Mouse (Mus musculus) heart, embryonic 11.5 days (tissue): ENCODE data around the gene Fyn. TPM values are rescaled to one million over a fixed set of nuclear protein-coding genes. Genes with fewer than 3 reads are reported as not detected.
A peak's percentile ranks its signal among the peaks of the same experiment; 100 is the strongest.

Experiments
- ATAC-seq: fragments of 200-750 bp; cut with Nextera tagmentation; replicated peaks from 2 replicates; pipeline ENCODE4 v1.8.0; 2017; ENCODE audit warnings: moderate library complexity; ENCODE audit not compliant: insufficient number of reproducible peaks, low FRiP score, low TSS enrichment
- H3K27ac ChIP-seq: fragments of 300-500 bp; sonication (generic); 2 replicates; pipeline ENCODE4 v1.5.1; 2014; ENCODE audit warnings: mild to moderate bottlenecking, low read depth, low read length
- H3K27me3 ChIP-seq: fragments of 300-500 bp; sonication (generic); 2 replicates; pipeline ENCODE4 v1.6.1; 2014; ENCODE audit warnings: mild to moderate bottlenecking, low read length, mixed read lengths; ENCODE audit not compliant: control insufficient read depth, insufficient read depth
- H3K36me3 ChIP-seq: fragments of 300-500 bp; sonication (generic); 2 replicates; pipeline ENCODE4 v1.6.1; 2014; ENCODE audit warnings: mild to moderate bottlenecking, low read length, moderate library complexity, mixed read lengths; ENCODE audit not compliant: control insufficient read depth, insufficient read depth
- H3K4me1 ChIP-seq: fragments of 300-500 bp; sonication (generic); 2 replicates; pipeline ENCODE4 v1.6.1; 2014; ENCODE audit warnings: low read length; ENCODE audit not compliant: control insufficient read depth, insufficient read depth
- H3K4me2 ChIP-seq: fragments of 300-500 bp; sonication (generic); 2 replicates; pipeline ENCODE4 v1.6.1; 2014; ENCODE audit warnings: mild to moderate bottlenecking, moderate library complexity
- H3K4me3 ChIP-seq: fragments of 300-500 bp; sonication (generic); 2 replicates; pipeline ENCODE4 v1.5.1; 2014; ENCODE audit warnings: low read depth, low read length
- H3K9ac ChIP-seq: fragments of 300-500 bp; sonication (generic); 2 replicates; pipeline ENCODE4 v1.6.1; 2014; ENCODE audit warnings: mild to moderate bottlenecking, low read depth, low read length, moderate library complexity
- H3K9me3 ChIP-seq: fragments of 300-500 bp; sonication (generic); replicated peaks from 2 replicates; pipeline ENCODE4 v1.6.1; 2016; ENCODE audit warnings: low read length; ENCODE audit not compliant: control insufficient read depth
- WGBS: fragments of 180-500 bp; shearing (Covaris S2); extraction: QIAGEN DNeasy Blood & Tissue Kit; methylation state at CpG from one replicate; pipeline ENCODE4 v1.1.7; 2014; ENCODE audit not compliant: insufficient replicate concordance; 5-methylcytosine and 5-hydroxymethylcytosine counted together
- polyA plus RNA-seq: library from polyadenylated mRNA; unstranded; fragments of >200 nt; fragmentation: Nextera tagmentation; extraction: Ambion mirVana; gene quantifications from 2 replicates; pipeline ENCODE4 v1.2.1, GENCODE M21; 2014

Fyn gene
- polyA plus RNA-seq, 1 experiment from 2014 or later, result 17.2 TPM

DNA sequence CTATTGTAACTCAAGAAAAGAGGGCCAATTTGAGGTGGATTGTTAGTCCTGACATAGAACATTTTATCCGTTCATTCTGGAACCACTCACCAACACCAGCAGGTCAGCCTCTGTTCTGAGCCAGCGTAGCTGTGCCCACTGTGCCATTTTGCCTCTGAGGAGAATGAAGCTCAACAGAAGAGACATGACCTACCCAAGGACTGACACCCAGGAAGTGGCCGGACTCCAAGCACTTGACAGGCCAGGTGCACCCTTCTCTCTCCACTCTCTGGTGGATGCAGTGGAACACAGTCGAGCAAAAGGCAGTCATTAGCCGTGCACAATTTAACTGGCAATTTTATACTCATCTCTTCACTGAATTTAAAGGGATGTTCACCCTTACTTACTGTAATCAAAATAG is 31.5 kb downstream of the Fyn start:
- H3K9ac ChIP-seq, result no peak overlapping the region
- H3K27me3 ChIP-seq, result no peaks in the 10 kb centered on the region
- WGBS, result 93% methylated on average over 5 of the region's 5 CpGs
- no peak for ATAC-seq
- H3K36me3 ChIP-seq, result no peaks in the 10 kb centered on the region; the same call in 1 of the 2 replicates
- H3K9me3 ChIP-seq, result no peaks in the 10 kb centered on the region
- H3K4me2 ChIP-seq, result no peak overlapping the region
- H3K4me3 ChIP-seq, result no peak overlapping the region
- no peak overlapping the region for H3K27ac ChIP-seq
- peaks cover 4% of the 10 kb centered on the region; the same call in 1 of the 2 replicates for H3K4me1 ChIP-seq

DNA sequence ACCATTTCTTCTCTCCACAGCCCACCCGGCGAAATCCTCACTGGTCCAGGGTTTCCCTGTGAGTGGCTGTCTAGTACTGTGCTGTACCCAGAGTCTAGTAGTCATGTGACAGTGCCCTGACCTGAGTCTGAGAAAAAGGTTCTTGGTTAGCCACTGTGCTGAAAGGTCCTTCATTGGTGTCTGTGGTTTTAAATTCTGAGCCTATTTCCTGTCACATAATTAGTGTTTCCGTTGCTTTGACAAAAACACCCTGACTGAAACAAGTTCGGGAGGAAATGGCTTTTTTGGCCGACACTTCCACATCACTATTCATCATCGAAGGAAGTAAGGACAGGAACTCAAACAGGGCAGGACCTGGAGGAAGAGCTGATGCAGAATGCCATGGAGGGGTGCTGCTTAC is 33.8 kb downstream of the Fyn start:
- H3K9me3 ChIP-seq, result no peaks in the 10 kb centered on the region
- H3K27me3 ChIP-seq, result no peaks in the 10 kb centered on the region
- H3K9ac ChIP-seq, result no peak overlapping the region
- 77% methylated on average over 6 of the region's 6 CpGs for WGBS
- no peak overlapping the region for H3K4me2 ChIP-seq
- H3K36me3 ChIP-seq, result no peaks in the 10 kb centered on the region
- no peak overlapping the region for H3K27ac ChIP-seq
- peaks cover 23% of the 10 kb centered on the region for H3K4me1 ChIP-seq
- H3K4me3 ChIP-seq, result no peak overlapping the region
- ATAC-seq, result no peak

DNA sequence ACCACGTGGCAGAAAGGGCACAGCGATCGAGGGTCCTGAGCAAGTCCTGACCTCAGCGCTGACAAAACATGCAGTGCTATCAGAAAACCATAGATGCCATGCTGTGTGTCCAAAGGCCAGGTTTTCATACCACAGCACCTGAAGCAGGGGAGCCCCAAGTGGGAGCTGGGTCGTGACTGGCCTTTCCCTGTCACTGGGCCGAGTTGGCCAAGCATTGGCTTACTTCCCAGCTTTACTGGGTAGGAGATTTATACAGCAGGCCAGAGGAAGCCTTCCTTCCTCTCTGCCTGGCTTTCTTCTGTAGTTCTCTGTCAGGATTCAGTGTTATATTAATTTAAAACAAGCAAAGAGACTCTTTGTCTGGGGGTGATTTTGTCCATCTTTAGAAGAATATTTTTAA is 35.1 kb downstream of the Fyn start:
- H3K4me1 ChIP-seq, result peaks cover 23% of the 10 kb centered on the region
- no peak overlapping the region for H3K9ac ChIP-seq
- no peaks in the 10 kb centered on the region for H3K36me3 ChIP-seq
- WGBS, result 77% methylated on average over 6 of the region's 6 CpGs
- H3K4me2 ChIP-seq, result no peak overlapping the region
- no peak for ATAC-seq
- H3K4me3 ChIP-seq, result no peak overlapping the region
- no peaks in the 10 kb centered on the region for H3K9me3 ChIP-seq
- H3K27ac ChIP-seq, result no peak overlapping the region
- no peaks in the 10 kb centered on the region for H3K27me3 ChIP-seq

DNA sequence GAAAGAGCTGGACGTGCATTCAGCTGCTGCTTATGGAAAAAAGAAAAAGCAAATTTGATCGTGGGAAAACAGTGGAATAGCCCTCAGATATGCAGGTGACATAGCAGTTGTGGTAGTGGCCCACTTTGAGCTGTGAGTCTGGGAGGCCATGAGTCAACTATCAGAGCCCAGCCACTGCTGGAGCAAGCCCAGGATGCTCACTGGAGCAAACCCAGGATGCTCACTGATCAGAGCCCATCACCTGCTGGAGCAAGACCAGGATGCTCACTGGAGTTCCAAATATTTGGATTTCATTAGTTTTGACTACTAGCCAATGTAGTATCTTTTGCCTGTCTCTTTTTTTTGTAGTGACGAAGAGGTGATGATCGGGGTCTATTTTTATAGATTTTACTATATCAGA is 35.5 kb downstream of the Fyn start:
- no peak for ATAC-seq
- H3K4me1 ChIP-seq, result peaks cover 24% of the 10 kb centered on the region
- H3K4me2 ChIP-seq, result no peak overlapping the region
- no peak overlapping the region for H3K9ac ChIP-seq
- no peak overlapping the region for H3K27ac ChIP-seq
- no peaks in the 10 kb centered on the region for H3K27me3 ChIP-seq
- whole genome bisulfite sequencing, result 82% methylated on average over 4 of the region's 4 CpGs
- H3K36me3 ChIP-seq, result no peaks in the 10 kb centered on the region
- H3K4me3 ChIP-seq, result no peak overlapping the region
- no peaks in the 10 kb centered on the region for H3K9me3 ChIP-seq

DNA sequence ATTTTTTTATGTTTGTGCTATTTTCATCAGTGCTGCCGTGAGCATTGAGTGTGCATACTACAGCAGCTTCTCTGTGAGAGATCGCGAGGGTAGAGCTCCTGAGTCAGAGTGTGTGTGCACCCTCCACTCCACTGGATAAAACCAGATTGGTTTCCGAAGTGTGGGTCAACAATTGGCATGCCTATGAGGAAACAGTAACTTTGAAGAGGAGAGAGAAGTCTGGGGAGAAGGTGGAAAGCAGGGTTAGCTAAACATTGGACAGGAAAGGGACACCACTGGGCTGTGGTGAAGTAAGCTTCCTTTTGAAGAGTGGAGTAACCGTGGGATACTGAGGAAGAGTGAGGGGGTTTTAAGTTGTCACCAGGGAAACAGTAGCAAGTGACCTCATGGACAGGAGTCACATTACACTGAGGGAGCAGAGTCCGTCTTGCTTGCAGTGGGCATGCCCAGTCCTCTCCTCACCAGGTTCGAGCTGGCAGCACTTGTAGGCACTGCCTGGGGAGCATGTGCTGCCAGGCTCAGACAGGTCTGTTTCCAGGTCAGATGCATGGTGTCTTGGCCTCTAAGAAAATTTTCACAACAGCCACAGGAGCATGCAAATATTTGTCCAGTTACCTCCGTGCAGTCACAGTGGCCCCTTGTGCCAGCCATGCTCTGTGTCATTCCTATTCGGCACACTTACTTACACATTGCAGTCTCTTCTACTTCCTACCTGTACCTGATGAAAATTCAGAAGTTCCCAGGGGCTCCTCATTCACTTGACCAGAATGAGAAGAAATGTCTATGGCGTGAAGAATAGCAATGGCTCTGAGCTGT is 37.5 kb downstream of the Fyn start:
- no peak for ATAC-seq
- 0 out of 2 replicates have a peak overlapping the region, but pooled peaks have one; percentile 3 for H3K27ac ChIP-seq
- H3K4me3 ChIP-seq, result no peak overlapping the region
- no peaks in the 10 kb centered on the region for H3K27me3 ChIP-seq
- H3K4me2 ChIP-seq, result no peak overlapping the region
- peaks cover 34% of the 10 kb centered on the region for H3K4me1 ChIP-seq
- H3K9ac ChIP-seq, result no peak overlapping the region
- no peaks in the 10 kb centered on the region for H3K36me3 ChIP-seq
- 54% methylated on average over 10 of the region's 10 CpGs for WGBS
- no peaks in the 10 kb centered on the region for H3K9me3 ChIP-seq

DNA sequence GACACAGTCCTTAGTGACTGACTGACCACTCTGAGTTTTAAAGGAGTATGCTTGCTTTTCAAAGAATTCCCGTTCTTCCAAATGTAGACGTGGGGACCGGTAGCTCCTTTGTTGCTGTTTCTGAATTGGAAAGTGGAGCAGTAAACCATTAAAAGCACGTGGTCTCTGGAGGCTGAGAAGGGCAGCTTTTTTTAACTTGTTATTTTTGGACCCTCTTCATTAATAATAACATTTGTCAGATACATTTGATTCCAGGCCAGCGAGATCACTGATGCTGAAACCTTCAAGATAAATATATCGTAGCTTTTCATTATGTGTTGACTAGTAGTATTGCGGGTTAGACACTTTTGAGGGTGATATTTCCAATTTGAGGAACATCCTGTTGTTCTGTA is 38.1 kb downstream of the Fyn start:
- Histone ChIP-seq H3K4me3 (no peak overlapping the region), H3K9ac (no peak overlapping the region), H3K36me3 (no peaks in the 10 kb centered on the region), H3K4me1 (peaks cover 35% of the 10 kb centered on the region), H3K27ac (0 out of 2 replicates have a peak overlapping the region, but pooled peaks have one; percentile 3), H3K4me2 (no peak overlapping the region), H3K27me3 (no peaks in the 10 kb centered on the region), H3K9me3 (no peaks in the 10 kb centered on the region)
- no peak for ATAC-seq
- WGBS, result 58% methylated on average over 7 of the region's 7 CpGs

DNA sequence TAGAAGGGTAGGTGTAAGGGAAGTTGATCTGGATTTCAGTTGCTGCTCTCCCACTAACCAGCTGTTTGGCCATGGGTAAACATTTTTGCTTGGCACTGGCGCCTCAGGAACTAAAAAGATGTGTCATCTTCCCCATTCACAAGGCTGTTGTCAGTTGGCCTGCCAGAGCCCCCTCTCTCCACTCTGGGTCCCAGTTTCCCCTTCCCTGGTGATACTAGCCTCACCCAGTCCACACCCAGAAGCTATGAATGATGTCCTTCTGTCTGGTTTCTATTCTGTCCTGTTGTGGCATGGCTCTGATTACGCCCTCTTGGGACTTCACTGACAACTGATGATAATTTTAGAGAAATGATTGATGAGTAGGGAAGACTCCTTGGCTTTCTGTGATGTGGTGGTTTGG is 38.9 kb downstream of the Fyn start:
- no peak for ATAC-seq
- Histone ChIP-seq H3K9me3 (no peaks in the 10 kb centered on the region), H3K27me3 (no peaks in the 10 kb centered on the region), H3K9ac (no peak overlapping the region), H3K4me3 (no peak overlapping the region), H3K36me3 (no peaks in the 10 kb centered on the region), H3K4me1 (peaks cover 43% of the 10 kb centered on the region), H3K4me2 (no peak overlapping the region), H3K27ac (no peak overlapping the region)
- WGBS, result 82% methylated on average over 2 of the region's 2 CpGs

DNA sequence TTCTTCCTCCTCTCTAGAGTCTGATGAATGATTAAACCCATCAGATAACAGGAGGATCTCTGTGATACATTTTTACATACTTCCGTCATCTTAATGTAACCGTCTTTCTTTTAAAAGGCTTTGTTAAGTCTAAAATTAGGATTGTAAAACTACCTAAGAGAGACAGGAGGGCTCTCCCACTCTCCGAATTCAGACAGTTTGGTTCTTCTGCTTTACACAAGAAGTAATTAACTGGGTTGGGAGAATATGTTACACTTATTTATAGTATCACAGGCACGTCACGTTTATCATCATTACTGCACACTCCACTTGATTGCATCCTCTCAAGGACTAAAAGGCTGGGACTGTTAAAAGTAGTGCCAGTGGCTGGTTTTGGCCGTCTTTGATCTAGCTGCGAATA is 40.9 kb downstream of the Fyn start:
- H3K36me3 ChIP-seq, result no peaks in the 10 kb centered on the region
- no peak overlapping the region for H3K4me2 ChIP-seq
- 56% methylated on average over 7 of the region's 7 CpGs for WGBS
- no peaks in the 10 kb centered on the region for H3K9me3 ChIP-seq
- peaks cover 49% of the 10 kb centered on the region for H3K4me1 ChIP-seq
- no peak overlapping the region for H3K4me3 ChIP-seq
- H3K27ac ChIP-seq, result no peak overlapping the region
- ATAC-seq, result no peak
- H3K27me3 ChIP-seq, result no peaks in the 10 kb centered on the region
- H3K9ac ChIP-seq, result no peak overlapping the region

DNA sequence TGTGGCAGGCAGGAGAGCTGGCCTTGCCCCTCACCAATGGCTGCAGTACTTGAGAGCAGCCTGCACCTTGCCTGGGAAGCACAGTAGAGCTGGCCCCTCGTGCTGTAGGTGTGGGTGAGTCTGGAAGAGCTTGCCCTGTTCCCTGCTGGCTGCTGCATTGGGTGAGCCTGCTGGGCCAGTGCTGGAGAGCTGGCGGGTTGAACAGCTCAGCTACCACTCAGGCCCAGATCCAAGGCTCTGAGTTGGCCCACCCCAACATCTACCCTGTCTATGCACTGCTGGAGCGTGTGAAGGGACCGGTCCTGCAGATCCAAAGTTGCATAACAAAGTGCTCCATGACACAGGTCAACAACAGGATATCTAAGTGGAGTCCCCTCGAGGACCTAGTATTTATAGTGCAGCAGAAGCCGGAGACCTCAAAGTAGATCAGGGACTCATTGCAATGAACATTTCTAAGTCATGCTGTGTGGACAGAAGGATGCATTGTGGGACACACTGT is 41.5 kb downstream of the Fyn start:
- Histone ChIP-seq H3K27ac (no peak overlapping the region), H3K9me3 (no peaks in the 10 kb centered on the region), H3K27me3 (no peaks in the 10 kb centered on the region), H3K4me2 (no peak overlapping the region), H3K36me3 (no peaks in the 10 kb centered on the region), H3K4me1 (peaks cover 52% of the 10 kb centered on the region), H3K4me3 (no peak overlapping the region), H3K9ac (no peak overlapping the region)
- 54% methylated on average over 6 of the region's 6 CpGs for WGBS
- no peak for ATAC-seq
